Mouse (Mus musculus): ENCODE data around the gene Gm49378.

Gm49378 gene

DNA sequence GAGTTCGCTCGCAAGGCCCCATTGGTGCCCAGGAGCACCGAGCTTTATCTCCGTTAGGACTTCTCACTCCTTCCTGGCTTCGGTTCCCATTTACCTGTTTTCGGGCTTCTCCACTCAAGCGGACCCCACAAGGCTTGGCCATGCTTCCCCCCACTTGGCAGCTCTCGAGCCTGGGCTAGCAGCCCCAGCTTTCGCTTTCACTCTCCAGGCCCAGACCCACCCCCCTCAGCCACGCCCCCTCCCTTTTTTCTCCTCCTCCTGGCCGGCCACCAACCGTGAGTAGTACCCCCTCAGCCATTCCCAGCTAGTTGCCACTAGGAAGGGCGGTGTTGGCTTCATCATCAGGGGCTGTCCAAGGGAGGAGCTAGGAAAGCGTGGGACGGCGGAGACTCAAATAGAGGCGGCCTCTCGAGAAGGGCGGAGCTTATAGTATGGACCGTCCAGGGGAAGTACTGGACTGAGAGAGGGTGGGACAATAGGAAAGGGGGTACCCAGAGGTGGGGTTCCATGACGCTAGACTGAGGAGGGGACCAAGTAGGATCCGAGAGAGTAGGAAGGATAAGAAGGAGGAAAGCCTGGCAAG is 46.9 kb downstream of the Gm49378 start, which contains the start of gene Psme2:
Gene Psme2, minus strand, starts transcription at position 366 of the 583 bp plus-strand sequence.
- in situ Hi-C loops (cut with MboI, MseI), result loop anchor here (25.0 kb wide), 1 partner anchor 704 kb away; the partner anchor contains the start of genes Bcl2l2, Gm20521, Pabpn1 and Ppp1r3e

DNA sequence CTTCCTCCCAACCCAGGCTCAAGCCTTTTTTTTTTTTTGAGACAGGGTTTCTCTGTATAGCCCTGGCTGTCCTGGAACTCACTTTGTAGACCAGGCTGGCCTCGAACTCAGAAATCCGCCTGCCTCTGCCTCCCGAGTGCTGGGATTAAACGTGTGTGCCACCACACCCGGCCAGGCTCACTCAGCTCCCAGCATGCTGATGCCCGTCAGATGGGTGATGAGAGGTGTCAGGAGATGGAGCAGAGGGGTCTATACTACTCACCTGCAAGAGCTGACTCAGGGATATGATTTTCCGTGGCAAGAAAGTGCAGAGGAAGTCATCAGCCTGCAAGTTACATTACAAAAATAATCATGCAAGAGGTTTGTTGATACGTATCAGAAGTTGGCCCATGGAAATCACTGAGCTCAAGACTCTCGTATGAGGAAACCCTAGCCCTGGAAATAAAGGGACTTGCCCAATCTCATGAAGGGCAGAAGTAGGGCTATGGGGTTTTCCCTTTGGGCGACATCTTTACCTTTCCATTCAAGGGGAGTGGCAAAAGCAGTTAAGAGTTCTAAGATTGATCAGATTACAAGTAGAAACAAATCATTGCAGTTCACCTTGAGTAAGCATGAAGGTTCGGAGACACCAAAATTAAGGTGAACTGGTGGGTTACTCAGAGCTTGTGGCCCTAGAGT is 47.8 kb downstream of the Gm49378 start:
- in situ Hi-C loops (cut with MboI, MseI), result loop anchor here (25.0 kb wide), 1 partner anchor 703 kb away; the partner anchor contains the start of genes Bcl2l2, Gm20521, Pabpn1 and Ppp1r3e

DNA sequence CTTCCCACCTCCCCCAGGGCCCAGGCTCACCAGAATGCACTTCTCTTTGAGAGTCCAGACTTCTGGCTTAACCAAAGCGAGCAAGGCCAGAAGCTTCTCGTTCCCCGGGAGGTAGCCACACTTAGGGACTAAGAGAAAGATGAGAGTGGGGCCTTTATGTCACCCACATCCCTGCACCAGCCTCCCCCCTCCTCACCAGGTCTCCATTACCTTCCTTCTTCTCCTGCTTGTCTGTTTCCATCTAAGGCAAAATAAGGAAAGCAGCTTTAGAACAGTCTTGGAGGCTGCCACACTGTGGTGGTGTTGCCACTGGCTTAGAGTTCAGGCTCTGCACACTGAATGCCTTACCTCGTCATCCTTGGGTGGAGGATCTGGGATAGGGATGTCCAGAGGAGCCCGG is 48.4 kb downstream of the Gm49378 start:
- in situ Hi-C loops (cut with MboI, MseI), result loop anchor here (25.0 kb wide), 1 partner anchor 702 kb away; the partner anchor contains the start of genes Bcl2l2, Gm20521, Pabpn1 and Ppp1r3e

DNA sequence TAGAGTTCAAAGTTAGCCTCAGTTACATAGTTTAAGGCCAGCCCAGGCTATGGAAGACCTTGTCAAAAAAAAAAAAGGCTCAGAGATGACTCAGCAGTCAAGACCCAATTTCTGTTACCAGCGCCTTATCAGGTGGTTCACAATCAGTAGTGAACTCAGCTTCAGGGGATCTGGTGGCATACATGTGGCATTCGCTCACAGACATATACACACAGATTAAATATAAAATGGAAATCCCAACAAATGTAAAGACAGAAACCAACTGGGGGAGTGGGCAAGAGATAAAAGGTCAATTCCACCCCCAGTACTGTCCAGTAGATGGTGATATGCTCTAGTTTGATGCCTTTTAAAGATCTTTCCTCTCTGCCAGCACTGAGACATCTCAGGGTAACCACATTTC is 51.5 kb downstream of the Gm49378 start:
- in situ Hi-C loops (cut with MboI, MseI), result loop anchor here (25.0 kb wide), 1 partner anchor 699 kb away; the partner anchor contains the start of genes Bcl2l2, Gm20521, Pabpn1 and Ppp1r3e

DNA sequence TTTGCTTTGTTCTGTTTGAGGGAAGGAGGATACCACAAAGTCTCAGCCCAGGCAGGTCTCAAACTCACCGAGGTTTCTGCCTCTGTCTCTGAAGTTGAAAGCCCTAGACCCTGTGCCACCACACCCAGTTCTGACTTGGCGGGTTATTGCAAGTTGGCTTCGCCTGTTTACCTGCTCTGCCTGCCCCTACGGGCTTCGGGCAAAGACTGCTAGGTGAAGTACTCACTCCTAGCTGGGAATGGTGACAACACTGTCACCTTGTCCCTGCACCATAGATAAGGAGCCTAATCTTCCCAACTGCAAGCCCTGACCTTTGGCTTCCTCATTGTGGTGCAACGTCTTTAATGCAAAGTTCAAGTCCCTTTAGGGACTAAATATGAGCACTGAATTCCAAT is 52.1 kb downstream of the Gm49378 start:
- in situ Hi-C loops (cut with MboI, MseI), result loop anchor here (25.0 kb wide), 1 partner anchor 698 kb away; the partner anchor contains the start of genes Bcl2l2, Gm20521, Pabpn1 and Ppp1r3e

DNA sequence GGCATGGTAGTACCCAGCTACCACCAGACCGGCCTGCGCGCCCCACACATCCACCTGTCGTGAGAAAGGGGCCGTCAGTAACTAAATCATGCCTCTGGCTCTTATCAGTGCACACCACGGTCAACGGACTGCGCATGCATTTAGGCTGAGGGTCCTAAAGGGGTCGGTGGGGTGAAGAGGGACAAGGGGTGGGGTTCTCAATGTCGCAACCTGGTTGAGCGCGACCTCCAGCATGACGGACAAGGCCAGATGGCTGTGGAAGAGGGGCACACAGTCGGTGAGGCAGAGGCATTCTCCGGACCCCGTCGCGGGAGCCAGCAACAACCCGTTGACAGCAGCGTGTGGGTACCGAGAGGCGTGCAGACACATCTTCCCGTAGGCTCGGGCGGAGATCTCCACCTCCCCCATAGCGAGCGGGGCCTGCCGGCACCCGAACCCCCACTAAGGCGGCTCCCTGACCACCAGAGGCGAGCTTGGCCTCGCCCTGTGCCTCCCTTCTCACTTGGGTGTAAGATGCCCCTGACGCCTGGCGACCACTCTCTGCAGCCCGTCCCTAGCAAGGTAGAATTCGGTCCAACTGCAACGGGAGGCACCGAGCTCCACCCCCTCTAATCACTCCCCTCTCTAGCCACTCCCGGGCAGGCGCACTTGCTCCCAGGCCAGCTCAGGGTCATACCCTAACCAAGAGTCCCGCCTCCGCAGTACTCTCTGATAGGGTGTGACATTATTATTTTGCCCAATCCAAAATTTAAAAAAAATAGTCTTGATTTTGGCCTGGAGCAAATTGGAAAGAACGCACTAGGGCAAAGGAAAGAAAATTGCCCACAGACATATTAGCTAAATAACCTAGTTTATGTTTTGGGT is 52.8 kb downstream of the Gm49378 start, which contains the start of gene Emc9:
Gene Emc9, minus strand, starts transcription at position 601 of the 864 bp plus-strand sequence.
- in situ Hi-C loops (cut with MboI, MseI), result loop anchor here (25.0 kb wide), 1 partner anchor 698 kb away; the partner anchor contains the start of genes Bcl2l2, Gm20521, Pabpn1 and Ppp1r3e

DNA sequence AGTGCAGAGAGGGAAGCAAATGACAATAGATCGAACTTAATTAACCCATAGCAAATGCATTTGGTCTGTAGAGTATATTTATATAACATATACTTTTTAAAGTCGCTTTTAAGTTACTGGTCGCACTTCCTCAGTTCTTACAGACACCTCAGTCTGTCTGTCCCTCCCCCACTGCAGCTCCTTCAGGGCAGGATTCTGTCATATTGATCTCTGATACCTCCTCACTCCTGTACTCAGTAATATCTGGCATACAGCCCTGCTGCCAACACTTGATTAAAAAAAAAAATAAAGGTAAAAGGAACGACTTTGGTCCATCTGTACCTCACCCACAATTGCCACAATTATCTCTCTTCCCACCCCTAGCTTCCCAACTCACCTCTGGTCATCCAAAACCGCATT is 53.4 kb downstream of the Gm49378 start:
- in situ Hi-C loops (cut with MboI, MseI), result loop anchor here (25.0 kb wide), 1 partner anchor 697 kb away; the partner anchor contains the start of genes Bcl2l2, Gm20521, Pabpn1 and Ppp1r3e

DNA sequence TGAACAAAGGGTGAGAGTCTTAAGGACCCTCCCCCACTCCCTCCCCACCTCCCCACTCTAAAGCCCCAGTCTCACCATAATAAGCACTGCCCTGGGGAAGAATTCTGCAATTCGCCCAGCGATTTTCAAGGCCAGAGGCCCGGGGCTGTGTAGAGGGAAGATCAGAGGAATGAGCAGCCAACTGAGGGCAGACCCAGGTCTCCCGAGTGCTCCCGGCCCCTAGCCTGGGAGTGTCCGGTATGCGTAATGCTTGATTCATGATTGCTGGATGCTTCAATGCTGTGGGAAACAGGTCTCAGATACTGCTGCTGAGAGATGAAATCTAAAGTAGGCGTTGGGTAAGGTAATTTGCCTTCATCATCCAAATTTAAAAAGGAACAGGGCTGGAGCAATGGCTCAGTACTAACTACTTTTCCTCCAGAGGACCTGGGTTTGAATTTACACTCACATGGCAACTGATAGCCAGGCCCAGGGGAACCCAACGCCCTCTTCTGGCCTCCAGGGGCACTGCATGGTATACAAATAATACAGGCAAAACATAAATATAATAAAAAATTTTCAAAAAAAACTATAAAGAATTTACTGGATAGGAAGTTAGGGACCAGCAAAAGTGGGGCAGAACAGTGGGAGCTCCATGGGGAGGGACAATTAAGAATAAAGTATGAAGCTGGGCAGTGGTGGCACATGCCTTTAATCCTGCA is 55.6 kb downstream of the Gm49378 start:
- in situ Hi-C loops (cut with MboI, MseI), result loop anchor here (25.0 kb wide), 1 partner anchor 695 kb away; the partner anchor contains the start of genes Bcl2l2, Gm20521, Pabpn1 and Ppp1r3e

DNA sequence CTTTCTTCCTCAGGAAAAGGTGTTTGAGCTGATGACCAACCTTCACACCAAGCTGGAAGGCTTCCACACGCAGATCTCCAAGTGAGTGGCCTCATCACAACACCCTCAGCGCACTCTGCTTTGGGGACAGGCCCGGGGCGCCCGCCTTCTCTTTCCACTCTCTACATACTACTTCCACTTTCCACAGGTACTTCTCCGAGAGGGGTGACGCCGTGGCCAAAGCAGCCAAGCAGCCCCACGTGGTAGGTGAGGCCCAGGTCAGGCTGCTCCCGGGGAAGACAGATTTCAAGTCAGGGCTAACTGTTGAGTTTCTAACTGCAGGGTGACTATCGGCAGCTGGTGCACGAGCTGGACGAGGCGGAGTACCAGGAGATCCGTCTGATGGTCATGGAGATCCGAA is 57.0 kb downstream of the Gm49378 start:
- in situ Hi-C loops (cut with MboI, MseI), result loop anchor here (25.0 kb wide), 1 partner anchor 693 kb away; the partner anchor contains the start of genes Bcl2l2, Gm20521, Pabpn1 and Ppp1r3e

DNA sequence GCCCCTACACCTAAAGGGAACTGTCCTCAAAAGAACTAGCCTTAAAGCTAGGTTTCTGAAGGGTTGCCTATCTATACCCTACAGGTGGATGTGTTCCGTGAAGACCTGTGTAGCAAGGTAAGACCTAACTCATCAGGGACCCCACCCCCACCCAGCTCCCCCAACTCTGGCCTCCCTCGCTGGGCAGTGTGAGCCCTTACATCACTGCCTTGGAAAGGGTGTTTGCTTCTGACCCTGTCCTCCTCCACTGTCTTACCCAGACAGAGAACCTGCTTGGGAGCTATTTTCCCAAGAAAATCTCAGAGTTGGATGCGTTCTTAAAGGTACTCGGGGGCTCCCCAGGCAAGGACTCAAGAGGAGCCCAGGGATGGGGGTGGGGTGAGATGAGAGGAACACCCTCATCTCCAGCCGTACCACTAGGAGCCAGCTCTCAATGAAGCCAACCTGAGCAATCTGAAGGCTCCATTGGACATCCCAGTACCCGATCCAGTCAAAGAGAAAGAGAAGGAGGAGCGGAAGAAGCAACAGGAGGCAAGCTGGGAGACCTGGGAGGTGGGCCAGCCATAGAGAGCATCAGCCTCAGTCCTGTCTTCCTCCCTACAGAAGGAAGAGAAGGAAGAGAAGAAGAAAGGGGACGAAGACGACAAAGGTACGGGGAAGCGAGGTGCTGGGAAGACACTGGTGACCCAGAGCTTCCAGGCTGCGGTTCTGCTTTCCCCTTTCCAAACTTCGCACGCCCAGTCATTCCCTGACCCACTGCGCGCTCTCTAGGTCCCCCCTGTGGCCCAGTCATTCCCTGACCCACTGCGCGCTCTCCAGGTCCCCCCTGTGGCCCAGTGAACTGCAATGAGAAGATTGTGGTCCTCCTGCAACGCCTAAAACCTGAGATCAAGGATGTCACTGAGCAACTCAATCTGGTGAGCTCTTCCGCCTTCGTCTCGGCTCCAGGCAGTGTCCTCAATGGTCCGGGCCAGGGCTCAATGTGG is 57.9 kb downstream of the Gm49378 start:
- in situ Hi-C loops (cut with MboI, MseI), result loop anchor here (25.0 kb wide), 1 partner anchor 693 kb away; the partner anchor contains the start of genes Bcl2l2, Gm20521, Pabpn1 and Ppp1r3e
